Mouse (Mus musculus): ENCODE results near the gene Actrt3.

The Actrt3 gene

DNA sequence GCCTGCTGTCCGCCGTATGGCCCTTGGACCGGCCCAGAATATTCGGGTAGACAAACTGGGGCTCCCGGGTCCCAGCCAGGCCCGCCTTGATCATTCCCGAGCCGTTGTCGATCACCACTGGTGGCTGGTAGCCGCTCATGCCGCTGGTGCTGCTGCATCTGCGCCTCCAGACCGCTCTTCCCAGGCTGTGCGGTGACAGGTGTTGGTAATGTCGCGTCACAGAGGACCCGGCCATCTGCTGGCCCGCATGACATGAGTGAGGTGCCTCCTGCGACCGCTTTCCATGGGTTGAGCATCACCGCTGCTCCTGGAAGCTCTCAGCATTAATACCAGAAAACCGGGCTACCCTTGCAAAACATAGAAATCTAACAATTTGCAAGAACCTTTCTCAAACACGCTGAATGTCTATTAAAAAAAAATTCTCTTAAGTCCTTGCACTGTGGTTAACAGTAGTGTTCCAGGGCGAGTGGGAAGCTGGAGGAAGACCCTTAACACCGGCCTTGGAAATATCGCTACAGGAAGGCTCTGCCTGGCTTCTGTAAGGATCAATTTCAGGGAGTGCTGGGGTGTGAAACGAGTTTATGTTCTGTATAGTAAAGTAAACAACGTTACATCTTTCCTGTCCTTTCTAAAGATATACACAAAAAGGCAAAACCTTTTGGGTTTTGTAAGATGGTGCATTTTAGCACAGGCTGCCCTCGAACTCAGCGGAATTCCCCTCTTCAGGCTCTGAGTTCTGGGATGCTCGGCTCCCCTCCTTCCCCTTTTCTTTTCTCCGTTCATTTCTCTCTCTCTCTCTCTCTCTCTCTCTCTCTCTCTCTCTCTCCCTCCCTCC is at the start of gene Actrt3:
Actrt3 (minus strand) TSS at position 229 of the 835 bp plus-strand sequence.
- DNase-seq (ENCODE audit: low spot score in 2 of 2): peak in 1 of 2 experiments; percentile 20

- DNase-seq (ENCODE audit: low spot score in 2 of 2): no peak
Measured at GRCm38 (mm10) chr3:30648466-30648865, 48.7 kb upstream of the Actrt3 start.

GRCm38 (mm10) chr3:30647440-30648090 is 47.8 kb upstream of the Actrt3 start, which contains the start of gene Lrrc34:
Lrrc34 (minus strand) TSS chr3:30647869.
- peak; percentile 3 to 5 for DNase-seq (ENCODE audit: low spot score in 2 of 2)

DNA sequence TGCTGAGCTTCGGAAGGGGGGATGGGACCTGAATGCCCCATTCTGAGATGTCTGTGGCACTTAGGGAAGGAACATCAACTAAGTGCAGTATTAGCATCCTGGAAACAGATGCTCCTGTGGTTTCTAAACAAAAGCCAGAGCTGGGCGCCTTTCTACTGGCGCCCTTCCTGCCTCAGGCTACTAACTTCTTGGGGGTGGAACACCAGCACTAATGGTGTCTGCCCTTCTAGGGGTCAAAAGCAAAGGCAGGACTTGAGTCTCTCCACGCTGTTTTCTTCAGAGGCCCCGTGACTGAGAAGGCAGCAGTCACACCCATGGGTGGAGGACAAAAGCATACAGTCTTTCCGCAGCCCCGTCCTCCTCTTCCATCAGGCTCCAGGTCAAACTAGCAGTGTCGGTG is 47.0 kb upstream of the Actrt3 start:
- no peak for DNase-seq (ENCODE audit: low spot score in 2 of 2)

- DNase-seq (ENCODE audit: low spot score in 2 of 2): no peak
Measured at GRCm38 (mm10) chr3:30644207-30644606, 44.5 kb upstream of the Actrt3 start, which contains the start of gene Lrriq4. Lrriq4 (plus strand) TSS chr3:30644507.

GRCm38 (mm10) chr3:30635629-30636028 is 35.9 kb upstream of the Actrt3 start:
- no peak for DNase-seq (ENCODE audit: low spot score in 2 of 2)

GRCm38 (mm10) chr3:30633681-30634080 is 33.9 kb upstream of the Actrt3 start:
- DNase-seq (ENCODE audit: low spot score in 2 of 2): no peak

DNA sequence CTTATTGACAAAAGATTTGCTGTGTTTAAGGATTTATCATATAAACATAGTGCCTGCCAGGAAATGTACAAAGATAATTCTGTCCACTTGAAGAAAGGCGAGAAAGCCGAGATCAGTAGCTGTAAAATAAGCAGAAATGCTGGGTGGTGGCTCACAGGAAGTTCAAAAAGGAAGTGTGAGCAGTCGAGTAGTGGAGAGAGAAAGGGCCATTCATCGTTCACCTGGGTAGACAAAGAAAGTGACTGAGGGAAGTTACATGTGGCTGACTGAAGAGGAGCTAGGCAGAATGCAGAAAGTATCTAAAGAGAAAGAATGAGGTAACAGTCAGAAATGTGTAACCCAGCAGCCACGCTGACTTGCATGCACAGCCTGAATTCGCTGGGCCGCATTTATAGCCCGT is 20.4 kb upstream of the Actrt3 start:
- no peak for DNase-seq (ENCODE audit: low spot score in 2 of 2)

DNA sequence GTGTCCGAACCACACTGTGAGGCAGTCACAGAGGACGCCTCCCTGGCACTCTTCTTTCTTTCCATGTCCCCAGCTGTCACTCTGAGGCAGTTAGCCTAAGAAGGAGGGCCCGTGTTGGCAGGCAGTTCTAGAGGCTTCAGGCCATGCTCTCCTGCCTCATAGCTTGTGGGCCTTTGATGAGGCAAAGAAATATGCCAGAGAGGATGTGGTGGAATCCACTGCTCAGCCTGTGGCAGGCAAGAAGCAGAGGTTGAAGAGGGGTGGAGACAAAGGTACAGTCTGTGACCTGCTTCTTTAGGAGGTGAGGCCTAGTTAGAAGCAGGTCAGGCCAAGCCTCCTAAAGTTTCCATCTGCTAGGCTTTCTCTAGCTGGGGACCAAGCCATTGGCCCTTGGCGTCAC is 11.2 kb upstream of the Actrt3 start:
- DNase-seq (ENCODE audit: low spot score in 2 of 2): no peak

DNA sequence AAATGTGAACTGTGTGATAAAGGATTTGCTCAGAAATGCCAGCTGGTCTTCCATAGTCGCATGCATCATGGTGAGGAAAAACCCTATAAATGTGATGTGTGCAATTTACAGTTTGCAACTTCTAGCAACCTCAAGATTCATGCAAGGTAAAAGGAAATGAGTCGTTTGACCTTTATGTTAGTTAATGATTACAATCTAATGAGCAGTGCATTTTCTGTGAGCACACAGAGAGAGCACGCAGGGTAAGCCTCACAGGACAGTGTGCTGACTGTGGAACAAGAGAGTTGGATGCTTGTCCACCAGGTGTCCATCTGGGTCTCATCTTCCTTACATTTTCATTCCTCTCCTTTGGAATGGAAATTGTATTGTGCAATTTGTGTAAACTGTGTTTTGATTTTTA is 9.3 kb upstream of the Actrt3 start:
- no peak for DNase-seq (ENCODE audit: low spot score in 2 of 2)

GRCm38 (mm10) chr3:30603256-30603655 is 3.5 kb upstream of the Actrt3 start:
- DNase-seq (ENCODE audit: low spot score in 2 of 2): no peak

- peak in 1 of 2 experiments; percentile 43 for DNase-seq (ENCODE audit: low spot score in 2 of 2)
Measured at GRCm38 (mm10) chr3:30602740-30603098, 3.0 kb upstream of the Actrt3 start.

- DNase-seq (ENCODE audit: low spot score in 2 of 2): peak; percentile 94 to 99
Measured at GRCm38 (mm10) chr3:30602065-30602739, 2.5 kb upstream of the Actrt3 start, which contains the start of gene Mynn. Mynn (plus strand) TSS chr3:30602065.

DNA sequence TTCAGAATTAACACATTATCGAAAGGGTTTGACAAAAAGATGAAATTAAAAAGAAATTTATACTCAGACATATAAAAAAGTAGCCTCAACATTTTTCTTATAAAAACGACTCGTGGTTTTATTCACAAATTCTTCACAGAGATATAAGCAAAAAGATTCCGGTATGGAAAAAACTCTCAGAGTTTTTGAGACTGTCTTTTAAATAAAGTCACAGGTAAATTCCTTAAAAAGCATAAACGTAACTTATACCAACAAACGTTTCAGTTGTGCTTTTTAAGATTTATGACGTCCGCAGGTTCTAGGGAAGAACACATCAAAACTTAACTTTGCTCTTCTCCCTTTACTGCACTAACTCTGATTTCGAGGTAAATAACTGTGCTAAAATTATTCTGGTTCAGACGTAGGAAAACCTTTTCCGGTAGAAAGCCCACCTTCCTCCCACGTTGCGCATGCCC is 1.9 kb upstream of the Actrt3 start:
- DNase-seq (ENCODE audit: low spot score in 2 of 2): no peak

DNA sequence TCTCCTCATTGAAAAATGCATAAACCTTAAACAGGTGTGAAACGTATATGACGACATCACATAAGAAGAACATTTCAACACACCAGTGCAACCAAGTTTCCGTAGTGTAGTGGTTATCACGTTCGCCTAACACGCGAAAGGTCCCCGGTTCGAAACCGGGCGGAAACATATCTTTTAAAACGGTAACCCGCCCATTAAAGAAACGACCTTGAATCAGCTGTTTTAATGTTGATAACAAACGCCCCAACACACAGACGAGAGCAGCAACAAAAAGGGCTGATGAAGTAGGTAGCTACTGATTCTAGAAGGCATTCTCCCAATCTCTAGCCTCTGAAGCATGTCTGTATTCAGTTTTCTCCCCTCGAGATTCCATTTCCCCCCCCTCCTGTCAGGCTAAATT is 1.4 kb upstream of the Actrt3 start:
- DNase-seq (ENCODE audit: low spot score in 2 of 2): peak; percentile 67 to 77

DNA sequence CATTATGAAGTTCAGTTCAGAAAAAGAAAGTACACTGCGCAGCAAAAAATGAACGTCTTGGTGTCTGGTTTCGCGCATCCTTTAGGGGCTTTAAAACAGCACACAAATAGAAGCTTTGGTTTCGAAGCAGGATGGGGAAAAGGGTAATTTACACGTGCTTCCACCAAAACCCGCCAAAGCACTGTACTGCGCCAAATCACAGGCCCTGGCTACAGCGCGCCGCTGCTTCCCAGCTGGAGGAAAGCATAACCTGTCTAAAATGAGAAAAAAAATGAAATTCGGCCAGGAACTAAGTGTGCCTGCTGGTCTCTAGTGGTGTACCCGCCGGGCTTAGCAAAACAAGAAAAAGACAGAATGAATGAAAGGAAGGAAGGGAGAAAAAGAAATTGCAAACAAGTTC is 978 bp upstream of the Actrt3 start:
- peak; percentile 11 to 43 for DNase-seq (ENCODE audit: low spot score in 2 of 2)

DNA sequence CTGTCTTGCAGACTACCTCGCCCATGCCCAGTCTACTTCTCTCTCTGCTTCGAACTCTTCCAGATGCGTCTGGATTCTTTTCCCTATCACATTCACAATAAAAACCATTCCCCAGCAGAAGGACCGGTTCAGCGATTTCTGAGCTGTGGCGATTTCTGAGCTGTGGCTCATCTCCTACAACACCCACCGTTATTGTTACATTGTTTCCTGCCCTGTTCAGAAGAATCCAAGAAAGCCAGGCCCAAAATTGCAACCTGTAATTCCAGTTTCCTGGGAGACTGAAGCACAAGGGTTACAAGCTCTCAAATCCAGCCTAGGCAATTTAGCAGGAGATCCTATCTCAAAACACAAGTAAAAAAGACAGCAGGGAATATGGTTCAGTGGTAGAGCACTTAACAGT is 2.5 kb downstream of the Actrt3 start:
- DNase-seq (ENCODE audit: low spot score in 2 of 2): no peak

DNA sequence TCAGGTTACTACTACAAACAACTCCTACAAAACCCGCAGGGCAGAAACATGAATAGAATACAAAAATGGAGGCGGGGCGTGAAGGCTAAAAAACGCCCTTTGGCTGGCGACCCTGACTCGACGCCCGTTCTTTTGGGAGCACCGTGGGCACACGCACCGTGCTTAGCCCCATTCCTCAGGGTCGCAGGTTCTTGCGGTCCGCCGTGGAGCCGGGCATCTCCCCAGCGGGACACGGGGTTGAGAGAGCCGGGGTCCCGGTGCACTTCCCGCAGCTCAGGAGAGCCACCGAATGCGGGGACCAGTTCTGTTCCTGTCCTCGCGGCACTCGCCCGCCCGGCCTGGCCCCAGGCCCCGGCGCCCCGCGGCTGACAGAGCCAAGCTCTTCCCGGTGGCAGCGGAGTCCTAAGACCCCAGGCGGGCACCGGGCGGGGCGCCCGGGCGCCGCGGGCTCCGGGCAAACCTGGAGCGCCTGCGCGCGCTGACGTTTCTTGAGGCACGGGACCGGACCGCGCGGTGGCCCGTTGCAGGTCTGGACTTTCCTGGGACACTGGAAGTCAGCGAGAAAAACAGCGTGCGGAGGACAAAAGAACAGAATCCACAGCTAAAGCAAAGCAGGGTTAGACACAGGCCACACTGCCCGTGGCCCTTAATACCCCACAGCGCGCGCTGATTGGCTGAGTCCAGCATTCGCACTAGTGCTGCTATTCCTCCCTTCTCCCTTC is 4.5 kb downstream of the Actrt3 start:
- DNase-seq (ENCODE audit: low spot score in 2 of 2): peak in 1 of 2 experiments; percentile 39

- no peak for DNase-seq (ENCODE audit: low spot score in 2 of 2)
Measured at GRCm38 (mm10) chr3:30593719-30594485, 5.8 kb downstream of the Actrt3 start.

GRCm38 (mm10) chr3:30592418-30592853 is 7.3 kb downstream of the Actrt3 start:
- DNase-seq (ENCODE audit: low spot score in 2 of 2): no peak

DNA sequence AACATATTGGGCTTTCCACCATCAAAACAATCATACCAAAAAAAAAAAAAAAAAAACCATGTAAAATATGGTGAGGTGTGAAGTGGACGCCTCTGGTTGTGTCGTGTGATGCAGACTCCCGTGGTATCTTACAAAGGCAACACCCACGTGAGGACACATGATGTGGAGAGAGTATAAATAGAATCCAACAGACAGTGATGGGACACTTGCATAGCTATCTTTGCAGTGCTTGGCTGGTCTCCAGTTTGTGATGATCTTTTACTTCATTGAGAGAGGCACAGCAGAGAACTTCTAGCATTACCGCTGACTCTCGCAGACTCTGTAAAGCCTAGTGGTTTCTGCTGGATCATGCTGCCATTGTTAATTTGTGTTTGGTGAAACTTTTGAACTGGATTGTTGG is 10.9 kb downstream of the Actrt3 start:
- DNase-seq (ENCODE audit: low spot score in 2 of 2): no peak
